Mouse (Mus musculus) gastrocnemius, postnatal 36 days (tissue): ENCODE data around the gene C1d. TPM values are rescaled to one million over a fixed set of nuclear protein-coding genes. Genes with fewer than 3 reads are reported as not detected.
"Not testable (repeated sequence)": the region's sequence is repeated elsewhere in the genome, so short reads cannot be mapped to it uniquely, and the experiment has no call there.

ENCODE experiments used
- DNase-seq, 2 experiments: peaks; one replicate each; pipeline ENCODE4 v3.0.0; 2022
- intact Hi-C: fragments of 180-260 bp; cut with DNase I; formaldehyde crosslinking; loops from one replicate; pipeline ENCODE4 v1.15.1; 2025
- long read RNA-seq, 2 experiments: library from polyadenylated mRNA; stranded (forward); transcript quantifications; one replicate each; pipeline ENCODE4 v2.0.0; 2021
- total RNA-seq, 2 experiments: library from RNA; stranded (reverse); gene quantifications; 2 replicates each; pipeline ENCODE4 v1.2.3; 2021

Gene C1d
- total RNA-seq: 10 to 100 TPM; 30.4 to 33.1 TPM
- long read RNA-seq, experiment 1, transcript C1d-201 (5 exons, 2,981 nt): major isoform, 70 of 76 reads
- long read RNA-seq, experiment 1, partial matches to known transcripts: 0 of 76 reads
- long read RNA-seq, experiment 1, other reads (novel, unspliced or antisense): 5 of 76 reads
- long read RNA-seq, experiment 2, transcript C1d-201 (5 exons, 2,981 nt): major isoform, 81 of 85 reads
- long read RNA-seq, experiment 2, partial matches to known transcripts: 2 of 85 reads
- long read RNA-seq, experiment 2, other reads (novel, unspliced or antisense): 2 of 85 reads

DNA sequence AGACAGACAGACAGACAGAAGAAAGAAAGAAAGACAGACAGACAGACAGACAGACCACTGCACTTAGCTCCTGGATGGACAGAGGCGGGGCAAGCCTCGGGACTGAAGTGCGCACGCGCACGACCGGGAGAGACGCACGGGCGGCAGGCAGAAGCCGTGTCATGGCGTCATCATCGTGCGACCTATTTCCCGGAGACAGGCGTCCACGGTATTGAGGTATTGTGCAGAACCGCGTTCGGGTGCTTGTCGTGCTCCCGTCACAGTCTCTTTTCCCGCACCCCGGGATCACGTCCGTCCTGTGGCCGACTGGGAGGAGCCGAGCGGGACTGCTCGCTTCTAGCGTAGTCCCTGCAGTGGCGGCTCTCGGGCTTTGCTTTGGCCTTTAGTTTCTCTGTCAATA lies at the start of gene C1d:
Gene C1d (plus strand): TSS at position 137 of the 400 bp plus-strand sequence.
- DNase-seq: peak; percentile 89 to 92
- intact Hi-C loops: no loop called here

DNA sequence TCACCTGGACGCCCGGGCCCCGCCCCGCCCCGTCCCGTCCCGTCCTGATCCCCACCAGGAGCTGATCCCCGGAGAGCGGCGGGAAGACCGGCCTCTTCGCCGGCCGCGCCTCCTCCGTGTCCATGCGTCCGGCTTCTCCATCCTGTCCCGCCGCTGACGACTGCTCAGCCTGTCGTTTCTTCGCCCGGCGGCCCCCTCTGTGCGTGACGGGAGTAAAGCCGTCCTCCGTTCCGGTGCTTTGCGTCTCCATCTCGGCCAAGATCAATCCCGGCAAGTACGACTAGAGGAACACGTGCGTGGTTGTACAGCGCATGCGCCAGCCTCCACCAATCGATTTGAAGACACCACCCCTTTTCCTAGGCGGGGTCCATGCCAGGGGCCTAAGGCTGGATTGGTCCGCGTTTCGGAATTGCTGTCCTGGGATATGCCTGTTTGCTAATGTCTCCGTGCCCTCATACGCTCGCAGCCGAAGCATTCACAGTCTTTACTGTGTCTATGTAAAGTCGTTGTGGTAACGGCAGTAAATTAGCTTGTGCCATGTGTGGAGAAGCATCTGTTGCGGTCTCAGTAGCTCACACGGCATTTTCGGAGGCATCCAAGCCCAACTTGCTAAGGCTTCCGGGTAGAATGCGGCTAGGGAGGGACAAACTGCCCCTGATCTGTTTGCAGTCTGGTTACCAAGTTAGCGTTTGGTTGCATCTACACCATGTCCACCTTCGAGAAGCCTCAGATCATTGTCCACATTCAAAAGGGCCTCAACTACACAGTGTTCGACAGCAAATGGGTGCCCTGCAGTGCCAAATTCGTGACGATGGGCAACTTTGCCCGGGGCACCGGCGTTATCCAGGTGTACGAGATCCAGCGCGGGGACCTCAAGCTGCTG lies 45.9 kb upstream of the C1d start, which contains the start of gene Pno1:
Gene Pno1 (minus strand): TSS at position 311 of the 883 bp plus-strand sequence.
- peak; percentile 97 for DNase-seq
- intact Hi-C loops: loop anchor here (5.0 kb wide), 1 partner anchor 49 kb away; no protein-coding TSS in a partner anchor

DNA sequence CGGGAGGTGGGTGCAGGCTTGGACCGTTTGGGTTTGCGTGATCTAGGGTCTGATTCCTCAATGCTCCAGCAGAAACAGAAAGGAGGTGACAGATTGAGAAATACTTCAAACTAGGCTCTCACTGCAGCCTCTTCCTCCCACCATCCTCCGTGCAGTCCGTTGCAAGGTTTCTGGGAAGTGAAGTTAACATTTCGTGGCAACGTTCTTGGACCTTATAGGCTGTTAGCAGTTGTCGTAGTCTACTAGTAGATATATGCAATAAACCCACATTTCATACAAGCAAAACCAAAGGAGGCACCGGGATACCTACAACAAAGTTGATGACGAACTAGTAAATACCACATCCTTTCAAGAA lies 45.3 kb upstream of the C1d start:
- no peak for DNase-seq
- intact Hi-C loops: loop anchor here (5.0 kb wide), 1 partner anchor 50 kb away; no protein-coding TSS in a partner anchor

DNA sequence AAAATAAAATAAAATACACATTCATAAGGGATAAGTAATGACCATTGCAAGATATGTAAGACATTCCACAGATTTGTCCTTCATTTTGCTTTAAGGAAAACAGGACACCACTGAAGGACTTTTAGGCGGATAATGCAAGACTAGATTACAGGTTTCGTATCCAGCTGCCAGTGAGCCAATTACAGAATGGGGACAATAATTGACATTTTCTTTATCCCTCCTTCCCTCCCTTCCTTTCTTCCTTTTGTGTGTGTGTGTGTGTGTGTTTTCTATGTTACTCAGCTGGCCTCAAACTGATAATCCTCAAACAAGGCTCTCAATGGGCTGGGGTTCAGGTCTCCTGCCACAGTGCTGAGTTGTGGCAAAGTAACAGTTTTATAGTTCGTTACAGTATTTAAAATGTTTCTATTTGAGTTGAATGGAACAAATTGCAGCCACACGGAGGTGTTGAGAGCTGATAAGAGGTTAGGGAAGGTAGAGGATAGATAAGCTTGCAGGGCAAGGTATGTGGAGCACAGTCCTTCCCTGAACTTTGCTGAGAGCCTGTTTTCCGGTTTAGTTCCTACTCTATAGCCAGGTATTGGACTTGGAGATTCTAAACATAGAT lies 44.4 kb upstream of the C1d start:
- intact Hi-C loops: loop anchor here (5.0 kb wide), 1 partner anchor 51 kb away; no protein-coding TSS in a partner anchor
- no peak for DNase-seq

DNA sequence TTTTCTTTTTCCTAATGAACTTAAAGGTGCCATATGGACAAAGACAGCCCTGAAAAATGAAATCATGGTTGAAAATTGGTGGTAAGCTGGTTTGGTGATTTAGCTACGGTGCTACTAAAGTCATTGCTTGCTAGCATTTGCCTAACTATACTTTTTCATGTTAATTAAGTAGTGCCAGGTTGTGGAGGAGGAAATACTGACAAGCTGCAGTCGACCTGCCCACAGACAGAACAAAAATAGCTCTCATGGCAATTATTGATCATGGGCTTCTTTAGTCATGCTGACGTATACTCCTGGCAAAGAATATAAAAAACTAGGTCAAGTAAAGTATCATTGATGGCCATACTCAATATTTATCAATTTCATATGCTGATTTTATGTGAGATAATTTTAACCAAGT lies 41.9 kb upstream of the C1d start:
- DNase-seq: no peak
- intact Hi-C loops: no loop called here

DNA sequence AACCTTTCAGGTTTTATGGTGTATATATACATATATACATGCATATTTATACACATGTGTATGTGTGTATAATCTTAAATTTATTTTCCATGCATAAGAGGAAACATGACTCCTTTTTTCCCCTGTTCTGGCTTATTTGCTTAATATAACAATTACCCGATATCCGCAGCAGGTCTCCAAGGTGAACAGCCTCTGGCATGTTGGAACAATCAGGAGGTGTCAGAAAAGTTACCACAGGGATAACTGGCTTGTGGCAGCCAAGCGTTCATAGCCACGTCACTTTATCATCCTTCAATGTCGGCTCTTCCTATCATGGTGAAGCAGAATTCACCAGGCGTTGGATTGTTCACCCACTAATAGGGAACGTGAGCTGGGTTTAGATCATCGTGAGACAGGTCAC lies 36.3 kb upstream of the C1d start:
- no peak for DNase-seq
- intact Hi-C loops: no loop called here

DNA sequence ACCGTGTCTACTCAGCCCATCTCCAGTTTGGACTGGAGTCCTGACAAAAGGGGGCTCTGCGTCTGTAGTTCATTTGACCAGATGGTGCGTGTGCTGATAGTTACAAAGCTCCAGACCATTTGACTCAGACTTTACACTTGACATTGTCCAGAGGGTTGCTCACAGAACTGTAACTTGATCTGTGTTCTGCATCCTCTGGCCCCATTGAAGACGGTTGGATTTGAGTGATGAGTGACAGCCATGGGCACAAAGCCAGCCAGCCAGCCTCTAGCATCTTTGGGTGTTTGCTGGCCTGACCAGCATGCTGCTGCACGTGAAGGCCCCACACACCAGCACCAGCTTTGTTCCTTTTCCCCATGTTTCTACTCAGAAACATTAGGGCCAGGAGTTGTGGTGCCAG lies 24.6 kb upstream of the C1d start:
- intact Hi-C loops: no loop called here
- DNase-seq: no peak

DNA sequence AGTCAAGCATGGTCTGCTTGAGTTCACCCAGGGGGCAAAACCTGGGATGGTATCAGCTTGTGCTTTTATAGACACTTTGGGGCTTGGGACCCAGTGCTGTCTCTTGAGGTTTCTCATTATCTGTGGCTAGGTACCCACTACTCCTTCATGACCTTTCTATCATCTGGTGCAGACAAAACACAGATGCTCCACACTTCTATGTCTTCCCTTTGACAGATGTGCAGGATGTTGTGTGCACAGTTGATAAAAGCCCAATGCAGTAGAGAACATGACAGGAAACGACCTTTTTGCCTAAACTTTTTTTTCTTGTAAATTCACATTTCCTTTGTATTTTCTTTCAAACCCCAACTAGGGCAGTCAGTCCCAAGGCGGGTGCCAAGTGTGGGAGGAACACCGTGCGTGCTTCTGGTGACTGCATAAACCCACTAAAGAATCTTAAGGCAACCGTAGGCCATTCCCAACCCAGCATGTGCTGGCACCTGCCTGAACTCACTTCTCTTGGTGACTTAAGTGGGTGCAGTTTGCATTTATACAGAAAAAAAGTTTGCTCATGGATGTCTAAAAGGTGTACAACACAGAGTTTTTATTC lies 20.8 kb upstream of the C1d start:
- DNase-seq: no peak
- intact Hi-C loops: no loop called here

DNA sequence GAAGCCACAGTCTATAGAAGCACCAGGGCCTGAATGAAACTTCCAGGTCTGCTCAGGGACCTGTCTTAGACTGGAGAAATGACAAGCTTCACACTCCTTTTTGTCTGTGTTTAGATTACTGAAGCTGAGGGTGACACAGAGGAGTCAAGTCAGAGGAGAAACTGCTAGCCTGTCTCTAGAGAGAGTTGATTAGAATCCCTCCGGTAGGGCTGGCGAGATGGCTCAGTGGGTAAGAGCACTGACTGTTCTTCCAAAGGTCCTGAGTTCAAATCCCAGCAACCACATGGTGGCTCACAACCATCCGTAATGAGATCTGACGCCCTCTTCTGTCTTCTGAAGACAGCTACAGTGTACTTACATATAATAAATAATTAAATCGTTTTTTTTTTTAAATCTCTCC lies 18.8 kb upstream of the C1d start:
- DNase-seq, intact Hi-C loops: not testable (repeated sequence)

DNA sequence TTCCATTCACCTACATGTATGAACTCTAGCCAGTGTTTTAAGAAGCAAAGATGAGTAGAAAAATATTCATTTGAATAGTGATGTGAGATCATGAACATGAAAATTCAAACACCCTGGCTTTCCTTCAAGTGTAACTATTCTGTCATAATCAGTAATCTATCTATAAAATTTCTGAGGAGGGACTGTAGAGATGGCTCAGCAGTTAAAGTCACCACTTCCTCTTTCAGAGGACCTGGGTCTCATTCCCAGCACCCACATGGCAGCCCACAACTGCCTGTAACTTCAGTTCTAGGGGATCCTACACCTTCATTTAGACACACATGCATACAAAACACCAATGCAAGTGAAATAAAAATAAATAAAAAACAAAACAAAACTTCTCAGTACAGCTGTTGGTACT lies 8.7 kb upstream of the C1d start:
- no peak for DNase-seq
- intact Hi-C loops: no loop called here

DNA sequence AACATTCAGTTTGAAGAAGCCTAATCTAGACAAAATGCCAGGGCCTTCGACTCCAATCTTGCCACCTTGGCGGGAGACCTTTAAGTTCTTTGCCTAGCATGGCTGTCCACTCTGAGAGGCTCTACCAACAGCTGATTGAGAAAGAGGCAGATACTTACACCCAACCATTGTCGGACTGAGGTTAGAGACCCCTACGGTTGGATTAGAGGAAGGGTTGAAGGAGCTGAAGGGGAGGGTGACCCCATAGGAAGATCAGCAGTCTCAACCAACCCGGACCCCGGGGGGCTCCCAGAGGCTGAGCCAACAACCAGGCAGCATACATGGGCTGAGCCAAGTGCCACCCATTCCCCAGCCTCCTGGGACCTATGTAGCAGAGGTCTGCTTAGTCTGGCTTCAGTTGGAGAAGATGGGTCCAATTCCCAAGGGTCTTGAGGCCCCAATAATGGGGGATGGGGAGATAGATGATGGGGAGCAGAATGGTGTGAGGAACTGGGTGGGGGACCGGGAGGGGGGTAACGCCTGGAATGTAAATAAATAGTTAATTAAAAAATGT lies 490 bp upstream of the C1d start:
- intact Hi-C loops: no loop called here
- DNase-seq: no peak

DNA sequence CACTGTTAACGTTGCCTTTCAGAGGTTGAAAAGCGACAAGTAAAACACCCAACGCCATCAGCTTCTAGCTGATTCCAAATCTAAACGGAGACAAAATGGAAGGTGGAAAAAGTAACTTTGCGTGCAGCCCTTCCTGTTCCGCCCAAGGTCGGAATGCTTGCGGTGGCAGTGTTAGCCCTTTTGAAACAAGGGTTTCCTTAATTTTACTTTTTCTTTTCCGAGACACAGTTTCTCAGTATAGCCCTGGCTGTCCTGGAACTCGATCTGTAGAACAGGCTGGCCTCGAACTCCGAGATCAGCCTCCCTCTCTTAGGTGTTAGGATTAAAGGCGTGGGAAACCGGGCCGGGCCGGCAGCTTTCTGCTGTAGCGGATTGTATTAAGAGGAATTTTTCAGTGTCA lies 482 bp downstream of the C1d start:
- DNase-seq: peak in 1 of 2 experiments; percentile 19
- intact Hi-C loops: no loop called here

DNA sequence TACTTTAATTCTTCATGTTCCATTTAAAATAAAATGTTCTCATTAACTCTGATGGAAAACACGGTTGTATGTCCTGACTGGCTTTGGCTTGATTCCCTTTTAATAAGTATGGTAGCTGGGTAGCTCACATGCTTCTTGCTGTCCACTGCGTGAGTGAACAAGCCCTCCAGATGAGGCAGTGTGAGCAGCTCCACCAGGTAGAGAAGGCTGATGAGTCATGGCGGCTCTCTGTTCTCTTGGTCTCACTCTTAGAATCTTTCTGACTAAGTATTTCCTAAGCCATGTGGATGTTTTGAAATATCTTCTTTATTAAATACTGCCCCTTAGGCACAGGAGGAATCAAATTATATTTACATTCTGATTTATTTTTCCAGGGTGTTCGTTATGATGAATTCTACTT lies 9.8 kb downstream of the C1d start:
- intact Hi-C loops: no loop called here
- DNase-seq: no peak

DNA sequence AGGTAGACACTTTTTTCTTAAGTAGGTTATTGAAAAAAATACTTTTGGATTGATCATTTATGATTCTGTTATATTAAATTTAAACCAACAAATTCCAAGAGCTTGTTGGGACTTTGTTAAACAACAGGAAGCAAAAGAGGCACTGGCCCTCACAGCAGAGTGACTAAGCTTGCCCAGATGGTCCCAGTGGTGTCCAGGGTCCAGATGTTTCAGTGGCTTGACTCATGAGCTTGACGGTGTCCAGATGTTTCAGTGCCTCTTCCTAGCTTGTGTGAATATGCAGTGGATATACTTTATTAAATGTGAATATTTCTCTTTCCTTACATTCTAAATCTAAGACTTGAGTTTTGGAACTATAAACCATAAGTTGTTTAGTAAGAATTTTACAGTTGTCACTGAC lies 11.4 kb downstream of the C1d start:
- intact Hi-C loops: no loop called here
- no peak for DNase-seq

DNA sequence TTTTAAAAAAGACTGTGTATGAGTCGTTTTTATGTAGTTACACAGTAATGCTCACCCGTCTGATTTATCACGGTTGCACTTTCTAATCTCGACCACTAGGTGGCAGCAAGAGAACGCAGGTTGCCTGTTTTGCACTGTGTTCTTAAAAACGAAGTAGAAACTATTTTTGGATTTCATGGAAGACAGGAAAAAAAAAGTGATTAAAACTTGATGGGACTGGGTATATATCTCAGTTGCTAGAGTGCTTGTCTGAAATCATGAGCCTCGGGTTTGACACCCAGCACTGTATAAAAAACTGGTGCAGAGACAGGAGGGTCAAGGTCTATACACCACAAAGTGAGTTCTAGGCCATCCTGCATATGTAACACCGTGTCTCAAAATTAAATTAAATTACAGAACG lies 22.6 kb downstream of the C1d start:
- no peak for DNase-seq
- intact Hi-C loops: no loop called here

DNA sequence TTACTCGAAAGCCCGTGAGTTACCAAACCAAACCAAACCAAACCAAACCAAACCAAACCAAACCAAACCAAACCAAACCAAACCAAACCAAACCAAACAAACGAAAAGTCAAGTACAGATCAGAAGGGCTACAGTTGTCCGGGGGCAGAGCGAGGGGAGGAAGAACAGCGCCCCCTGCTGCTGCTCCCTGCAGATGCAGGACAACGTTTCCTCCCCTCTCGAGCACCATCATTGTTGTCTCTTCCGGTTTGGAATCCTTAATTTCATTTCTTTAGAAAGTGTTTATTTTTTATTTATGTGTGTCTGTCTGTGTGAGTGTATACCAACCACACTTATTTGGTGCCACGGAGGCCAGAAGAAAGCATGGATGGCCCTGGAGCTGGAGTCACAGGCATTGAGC lies 26.7 kb downstream of the C1d start:
- no peak for DNase-seq
- intact Hi-C loops: no loop called here

DNA sequence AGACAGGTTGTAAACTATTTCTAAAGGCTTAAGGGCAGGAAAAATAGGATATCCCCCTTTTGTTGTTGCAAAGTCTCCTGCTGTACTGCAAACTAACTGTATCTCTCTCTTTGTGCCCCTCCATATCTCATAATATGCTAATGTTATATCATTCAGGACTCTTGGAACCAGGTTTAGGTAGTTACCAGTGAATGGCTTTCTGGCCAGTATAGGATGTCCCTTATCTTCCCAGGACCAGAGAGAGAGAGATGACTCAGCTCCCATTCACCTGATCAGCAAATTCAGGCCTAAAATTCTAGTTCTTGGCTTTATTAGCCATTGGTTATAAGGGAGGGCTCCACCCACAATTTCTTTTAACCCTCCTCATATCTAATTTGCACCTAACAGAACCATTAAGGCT lies 31.5 kb downstream of the C1d start:
- intact Hi-C loops: no loop called here
- no peak for DNase-seq

DNA sequence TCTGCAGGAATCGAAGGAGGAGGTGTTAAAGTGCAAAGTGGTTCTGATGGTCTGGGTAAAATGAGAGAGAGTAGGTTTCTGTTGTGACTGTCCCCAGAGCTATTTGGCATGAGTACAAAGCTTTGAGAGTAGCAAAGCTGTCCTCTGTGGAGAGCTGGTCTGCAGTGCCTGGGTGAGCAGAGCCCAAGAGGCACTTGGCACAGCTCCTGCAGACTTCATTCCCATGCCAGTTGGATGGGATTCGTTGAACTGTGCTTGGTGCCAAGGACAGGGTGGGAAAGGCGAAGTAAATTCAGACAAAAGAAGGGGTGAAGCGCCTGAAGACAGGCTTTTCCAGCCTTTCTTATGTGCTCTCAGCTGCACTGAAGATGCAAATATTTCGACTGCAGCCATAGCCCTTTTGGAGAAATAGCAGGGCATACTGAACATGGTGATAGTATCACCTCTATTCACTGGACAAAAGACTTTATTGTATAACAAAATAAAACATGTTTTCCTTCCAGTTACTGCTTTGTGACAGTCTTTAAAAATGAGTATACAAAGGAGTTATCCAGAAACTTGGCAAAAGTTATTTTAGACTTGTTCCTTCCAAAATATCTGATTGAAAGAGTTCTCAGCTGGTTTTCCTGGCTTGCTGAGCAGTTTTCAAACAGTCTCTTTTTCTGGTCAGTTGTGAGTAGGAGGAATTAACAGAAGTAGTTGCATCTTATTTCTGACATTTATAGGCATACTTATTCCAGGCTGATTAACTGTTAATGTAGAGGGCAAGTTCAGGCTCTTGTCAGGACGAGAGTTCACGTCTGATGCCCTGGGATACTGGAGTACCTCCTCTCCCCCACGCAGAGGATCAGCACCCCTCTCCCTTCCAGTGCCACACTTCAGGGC lies 48.9 kb downstream of the C1d start:
- intact Hi-C loops: no loop called here
- DNase-seq: peak; percentile 15 to 18

DNA sequence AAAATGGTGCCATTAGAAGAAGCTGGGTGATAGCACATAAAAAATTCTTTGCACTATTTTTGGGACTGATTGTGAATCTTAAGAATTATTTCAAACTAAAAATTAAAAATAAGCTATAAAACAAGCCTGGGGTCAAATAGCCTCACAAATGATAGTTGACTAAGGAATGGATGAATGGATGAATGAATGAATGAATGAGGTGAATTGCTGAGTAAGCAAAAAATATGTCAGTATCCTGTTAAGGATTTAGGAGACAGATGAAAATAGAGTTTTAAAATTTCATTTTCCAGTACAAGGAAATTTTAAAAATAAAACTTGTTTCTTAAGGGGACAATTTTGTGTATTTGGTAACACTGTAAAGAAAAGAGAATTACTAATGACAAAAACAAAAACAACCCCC lies 50.1 kb downstream of the C1d start:
- intact Hi-C loops: no loop called here
- no peak for DNase-seq
